Mouse (Mus musculus) ES-E14 (cell line): ENCODE data around the gene Tnfrsf13b.

Source experiments
- CHD2 ChIP-seq: IDR thresholded peaks from 2 replicates; pipeline ENCODE4 v1.6.1; 2014; ENCODE audit warnings: mild to moderate bottlenecking, low read depth, low read length, inconsistent platforms
- MAFK ChIP-seq: IDR thresholded peaks from 2 replicates; pipeline ENCODE4 v1.6.1; 2014; ENCODE audit warnings: mild to moderate bottlenecking, low read depth, low read length, inconsistent platforms; ENCODE audit not compliant: insufficient read depth
- ZC3H11A ChIP-seq: IDR thresholded peaks from 2 replicates; pipeline ENCODE4 v1.6.1; 2012; ENCODE audit warnings: low read depth, mild to moderate bottlenecking, inconsistent platforms, low read length, borderline replicate concordance
- ZNF384 ChIP-seq: IDR thresholded peaks from 2 replicates; pipeline ENCODE4 v1.6.1; 2012; ENCODE audit warnings: low read depth, low read length, inconsistent platforms

DNA sequence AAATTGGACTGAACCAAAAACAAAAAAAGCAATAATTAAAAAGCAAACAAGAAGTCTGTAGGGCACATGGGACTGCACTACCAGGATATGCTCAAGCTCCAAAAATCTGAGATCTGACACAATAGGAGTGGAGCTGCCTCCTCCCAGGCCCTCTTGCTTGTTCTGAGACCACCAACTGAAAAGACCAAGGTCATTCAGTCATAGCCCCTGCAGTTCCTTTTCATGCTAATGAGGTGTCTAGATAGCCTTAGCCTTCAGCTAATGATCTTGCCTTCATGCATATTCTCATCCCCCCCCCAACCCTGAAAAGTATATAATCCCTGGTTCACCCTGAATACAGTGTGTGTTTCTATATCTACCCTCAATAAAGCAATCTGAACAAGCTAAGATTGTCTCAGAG is 55.1 kb downstream of the Tnfrsf13b start:
- TF ChIP-seq CHD2 (no peak), MAFK (no peak), ZC3H11A (no peak), ZNF384 (no peak)
